Comparison of ENCODE assay signal across 8 mouse cellular contexts in the genomic region with DNA sequence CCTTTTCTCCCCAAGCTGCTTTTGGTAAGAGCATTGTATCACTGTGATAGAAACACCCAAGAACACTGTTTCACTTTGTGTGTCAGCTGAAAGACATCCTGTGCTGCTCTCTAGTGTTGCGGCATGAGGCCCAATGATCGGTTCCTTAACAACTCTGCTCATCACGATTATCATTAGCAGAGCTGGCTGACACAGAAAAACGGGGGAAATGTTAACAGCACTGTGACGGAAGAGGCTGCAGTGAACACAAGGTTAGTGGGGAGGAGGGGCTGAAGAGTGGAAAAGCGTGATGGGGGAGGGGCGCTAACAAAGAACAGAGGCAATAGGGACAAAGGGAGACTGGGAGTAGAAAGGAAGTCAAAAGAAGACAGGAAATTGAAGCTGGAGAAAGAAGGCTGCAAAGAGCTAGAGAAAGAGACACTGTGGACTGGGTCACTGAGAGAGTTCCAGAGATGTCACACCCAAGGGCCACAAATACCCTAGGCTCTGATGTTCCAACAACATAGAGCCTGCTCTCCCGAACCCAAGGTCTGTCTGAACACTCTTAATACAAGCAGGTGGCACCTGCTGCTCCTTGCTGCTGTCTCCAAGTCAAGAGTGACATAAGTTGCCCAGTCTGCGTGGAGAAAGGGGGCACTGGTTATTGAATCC. TPM values are rescaled to one million over a fixed set of nuclear protein-coding genes. Genes with fewer than 3 reads are reported as not detected.
DNase-seq lines count a peak whose midpoint lies in the region; ATAC-seq and TF ChIP-seq lines count a peak whose summit lies in the region.

No protein-coding gene starts in this region.

- no peak for TF ChIP-seq EP300 in heart, postnatal 0 days (IDR thresholded peaks at IDR 0.05; ENCODE audit: low read depth)

- no peaks in the 10 kb centered on the region for H3K36me3 ChIP-seq in heart, postnatal 0 days (replicated peaks; ENCODE audit: control insufficient read depth, insufficient read depth, low read length)

- ATAC-seq in Patski = peak; percentile 63
- ATAC-seq in heart, postnatal 0 days (ENCODE audit: insufficient read depth, low read depth) = no peak; the same call in 1 of the 2 replicates
- peak; percentile 43 for ATAC-seq in megakaryocyte, adult 5-6 weeks (ENCODE audit: poor library complexity, severe bottlenecking)

- TF ChIP-seq CTCF in gastrocnemius, adult 2 months (IDR thresholded peaks at IDR 0.05) = no peak
- no peak for TF ChIP-seq CTCF in Patski (IDR thresholded peaks at IDR 0.05)
- TF ChIP-seq CTCF in heart, postnatal 0 days (IDR thresholded peaks at IDR 0.05; ENCODE audit: low read depth) = no peak

- CTCF ChIA-PET in Patski (lab: Charles Lee) = interaction anchor here (1.4 to 1.6 kb wide), 3 partner anchors 10 to 152 kb away, joined by 3 to 5 read pairs (median 4); no protein-coding TSS in a partner anchor

- 20% methylated on average over 9 of the region's 9 CpGs for WGBS in heart, postnatal 0 days

- H3K4me3 ChIP-seq in gastrocnemius, adult 2 months = no peak overlapping the region
- H3K4me3 ChIP-seq in heart, postnatal 0 days (ENCODE audit: low read depth, low read length) = peak overlapping the region; percentile 20; the same call in 1 of the 2 replicates

- H3K4me2 ChIP-seq in heart, postnatal 0 days (ENCODE audit: low read depth, low read length) = peak overlapping the region; percentile 30; the same call in 1 of the 2 replicates

- no peaks in the 10 kb centered on the region for H3K9me3 ChIP-seq in heart, postnatal 0 days (replicated peaks; ENCODE audit: control insufficient read depth, low read length)

- peaks cover 11% of the 10 kb centered on the region; the same call in 1 of the 2 replicates for H3K4me1 ChIP-seq in heart, postnatal 0 days (ENCODE audit: control insufficient read depth, insufficient read depth)

- intact Hi-C loops in gastrocnemius, adult 2 months (cut with DNase I) = no loop called here

- peak overlapping the region; percentile 28 for H3K27ac ChIP-seq in gastrocnemius, adult 2 months
- peak overlapping the region; percentile 31 for H3K27ac ChIP-seq in heart, postnatal 0 days (ENCODE audit: low read depth)

- no peak for DNase-seq in gastrocnemius, adult 2 months
- no peak for DNase-seq in gastrocnemius, adult 18-20 months (ENCODE audit: low spot score)
- DNase-seq in Patski (ENCODE audit: low read depth, low spot score) = no peak
- DNase-seq in heart, postnatal 0 days (ENCODE audit: low spot score) = no peak
- DNase-seq in spleen, postnatal 4 days (ENCODE audit: low spot score in 2 of 2) = no peak
- DNase-seq in spleen, adult 12 weeks (ENCODE audit: low spot score) = no peak
- DNase-seq in cerebellum, adult 8-10 months = no peak

- no peak overlapping the region for H3K9ac ChIP-seq in heart, postnatal 0 days (replicated peaks; ENCODE audit: low read depth, low read length)

- in situ Hi-C loops in Patski (cut with MboI; ENCODE audit: low pct_unique_long_range_greater_than_20kb) = no loop called here

- H3K27me3 ChIP-seq in Patski = no peaks in the 10 kb centered on the region
- H3K27me3 ChIP-seq in heart, postnatal 0 days (ENCODE audit: control insufficient read depth, insufficient read depth, low read length) = no peaks in the 10 kb centered on the region

- POLR2A ChIA-PET in Patski (lab: Charles Lee) = no interaction called here

RNA-seq across cellular contexts. Expression of gene Cobll1, which starts 58.0 kb away (rescaled TPM):
- 1 to 10 TPM; 4.4 to 5.7 TPM for total RNA-seq in gastrocnemius, adult 2 months (2021)
- total RNA-seq in gastrocnemius, adult 18-20 months (2021) = 1 to 10 TPM; 5.5 to 8.8 TPM
- 71.0 TPM for polyA plus RNA-seq in Patski (2021)
- total RNA-seq in heart, postnatal 0 days (2014; rRNA removed; ENCODE audit: low replicate concordance) = 8.2 and 8.6 TPM in 2 replicates
- 10.2 and 11.0 TPM in 2 replicates for polyA plus RNA-seq in heart, postnatal 0 days (2015; fragmentation: Nextera tagmentation; extraction: Ambion mirVana)
- total RNA-seq in megakaryocyte, adult 5-6 weeks (2015) = 2.3 and 6.5 TPM in 2 replicates
- 0.48 and 1.1 TPM in 2 replicates for total RNA-seq in megakaryocyte, adult 5-6 weeks (2017)
